Mouse (Mus musculus): Measurements from ENCODE around the gene Lrrfip1.
A peak's percentile ranks its signal among the peaks of the same experiment; 100 is the strongest.

Lrrfip1 gene

DNA sequence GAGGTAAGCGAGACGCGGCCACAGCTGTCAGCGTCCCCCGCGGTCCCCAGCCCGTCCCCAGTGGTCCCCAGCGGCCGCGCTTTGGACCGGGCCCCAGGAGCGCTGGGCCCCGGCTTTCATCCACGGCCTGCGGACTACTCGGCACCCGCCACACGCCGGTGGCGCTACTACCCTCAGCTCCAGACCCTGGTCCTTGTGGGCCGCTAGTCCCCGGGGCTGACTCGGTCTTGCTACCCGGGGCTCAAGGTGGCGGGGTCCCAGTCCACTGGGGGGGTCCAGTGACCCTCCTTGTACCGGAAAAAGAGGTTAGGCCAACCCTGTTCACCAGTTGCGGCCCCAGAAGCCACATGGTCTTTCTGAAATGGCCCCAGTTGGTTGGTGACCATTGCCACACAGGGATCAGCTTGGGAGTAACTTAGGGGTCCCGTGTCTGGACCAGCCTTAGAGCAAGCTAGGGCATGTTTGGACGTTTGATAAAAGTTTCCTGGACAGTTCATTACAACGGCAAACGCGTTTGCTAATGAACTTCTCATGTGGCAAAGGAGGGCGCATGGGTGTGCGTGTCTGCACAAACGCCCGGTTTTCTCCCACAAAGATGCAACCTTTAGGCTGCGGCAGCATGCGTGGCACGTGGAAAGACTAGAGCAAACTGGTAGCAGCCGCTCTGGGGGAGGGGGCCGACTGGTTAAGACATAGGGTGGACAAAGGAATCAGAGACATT lies 514 bp downstream of the Lrrfip1 start:
- DNase-seq (ENCODE audit: low read depth, low spot score): peak; percentile 29

DNA sequence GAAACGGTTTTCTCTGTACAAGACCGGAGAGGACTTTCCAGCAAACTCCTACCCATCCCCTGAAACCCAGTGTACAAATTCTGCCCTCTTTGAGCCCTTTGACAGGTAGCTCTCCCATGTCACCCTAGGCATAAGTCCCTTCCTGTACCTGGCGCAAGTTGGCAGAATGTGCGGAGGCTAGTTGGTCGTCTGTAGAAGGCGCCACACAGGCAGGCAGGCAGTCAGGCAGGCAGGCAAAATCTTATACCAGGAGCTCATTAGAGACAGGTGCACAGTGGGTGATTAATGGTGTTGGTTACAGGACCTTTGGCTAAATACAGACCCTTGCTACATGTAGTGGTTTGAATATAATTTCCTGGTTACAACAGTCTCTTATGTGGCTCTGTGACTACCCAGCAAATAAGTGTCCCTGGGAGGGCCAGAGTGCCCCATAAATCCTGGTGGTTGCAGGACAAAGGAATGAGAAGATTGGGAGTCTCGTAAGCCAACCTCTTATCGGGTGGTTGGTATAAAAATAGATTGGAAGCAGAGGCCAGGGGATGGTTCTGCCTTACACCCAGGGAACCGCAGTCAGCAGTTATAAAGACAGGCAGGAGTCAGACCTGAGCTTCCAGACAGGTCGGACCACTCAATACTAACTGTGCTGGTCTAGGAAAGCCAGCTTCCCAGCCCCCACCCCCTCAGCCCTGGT lies 1.5 kb downstream of the Lrrfip1 start:
- DNase-seq (ENCODE audit: low read depth, low spot score): no peak

GRCm38 (mm10) chr1:91001101-91001500 lies 2.6 kb downstream of the Lrrfip1 start:
- DNase-seq (ENCODE audit: low read depth, low spot score): no peak

DNA sequence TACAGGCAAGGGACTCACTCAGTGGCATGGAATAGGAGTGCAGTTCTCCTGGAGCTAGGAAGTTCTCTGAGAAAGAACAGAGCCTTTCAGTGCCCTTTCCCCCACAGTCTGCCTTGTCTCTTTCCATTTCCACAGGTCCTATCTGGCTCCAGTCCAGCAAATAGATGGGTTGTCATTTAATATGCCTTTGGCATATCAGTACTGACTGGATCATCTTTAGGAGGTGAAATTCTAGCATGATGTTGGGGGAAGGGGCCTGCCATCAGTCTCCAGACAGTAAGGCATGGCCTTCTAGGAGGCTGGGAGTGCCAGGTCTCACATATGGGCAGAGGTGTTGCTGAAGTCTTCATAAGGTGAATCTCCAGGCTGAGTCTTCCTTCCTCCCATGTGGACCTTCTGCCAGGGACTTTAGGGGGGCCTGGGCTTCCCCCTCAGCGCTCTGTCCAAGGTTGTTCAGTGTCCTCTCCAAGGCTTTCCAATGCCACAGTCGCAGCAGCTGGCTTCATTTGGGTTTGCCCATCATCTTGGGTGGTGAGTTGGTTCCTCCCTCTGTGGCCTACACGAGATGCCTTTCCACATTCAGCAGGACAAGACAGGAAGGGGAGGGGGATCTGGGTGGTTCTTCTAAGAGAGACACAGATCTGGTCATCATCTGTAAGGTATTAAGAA lies 3.5 kb downstream of the Lrrfip1 start:
- no peak for DNase-seq (ENCODE audit: low read depth, low spot score)

- no peak for DNase-seq (ENCODE audit: low read depth, low spot score)
Observed at GRCm38 (mm10) chr1:91002641-91003040, 4.1 kb downstream of the Lrrfip1 start.

- no peak for DNase-seq (ENCODE audit: low read depth, low spot score)
Observed at GRCm38 (mm10) chr1:91003522-91004253, 5.2 kb downstream of the Lrrfip1 start.

DNA sequence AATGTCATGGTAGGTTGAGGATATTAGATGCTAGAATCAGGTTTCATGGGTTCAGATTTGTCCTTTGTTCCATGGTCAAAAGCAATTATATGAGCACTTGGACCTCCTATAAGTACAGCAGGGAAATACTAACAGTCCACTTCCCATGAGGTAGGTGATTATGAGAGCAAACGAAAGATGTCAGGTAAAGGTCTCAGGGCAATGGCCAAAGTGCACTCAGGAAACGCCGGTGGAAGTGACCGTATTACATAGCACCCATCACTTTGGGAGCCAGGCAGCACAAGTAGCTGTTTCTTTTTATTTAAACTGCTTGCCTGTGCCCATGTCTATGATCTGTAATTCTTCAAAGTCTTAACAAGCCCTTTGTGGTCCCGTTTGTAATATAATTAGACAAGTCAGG lies 7.5 kb downstream of the Lrrfip1 start:
- DNase-seq (ENCODE audit: low read depth, low spot score): no peak

DNA sequence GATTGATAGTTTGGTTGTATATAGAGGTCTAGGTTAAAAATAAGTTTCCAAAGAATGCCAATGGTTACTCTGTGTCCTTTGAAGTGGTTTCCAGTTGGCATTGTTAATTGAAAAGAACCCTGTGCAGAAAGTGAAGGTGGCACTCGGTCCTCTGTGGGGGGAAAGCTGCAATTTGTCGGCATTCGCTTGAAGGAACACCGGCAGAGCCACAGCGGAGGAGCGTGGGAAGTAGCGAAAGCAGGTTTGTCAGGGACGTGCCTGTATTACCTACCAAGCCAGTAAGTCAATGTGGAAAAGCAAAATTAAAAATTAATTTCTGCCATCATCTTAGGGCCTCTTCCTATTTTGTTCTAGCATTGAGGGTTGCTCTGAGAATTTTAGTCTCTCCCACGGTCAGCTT lies 8.2 kb downstream of the Lrrfip1 start:
- no peak for DNase-seq (ENCODE audit: low read depth, low spot score)

DNA sequence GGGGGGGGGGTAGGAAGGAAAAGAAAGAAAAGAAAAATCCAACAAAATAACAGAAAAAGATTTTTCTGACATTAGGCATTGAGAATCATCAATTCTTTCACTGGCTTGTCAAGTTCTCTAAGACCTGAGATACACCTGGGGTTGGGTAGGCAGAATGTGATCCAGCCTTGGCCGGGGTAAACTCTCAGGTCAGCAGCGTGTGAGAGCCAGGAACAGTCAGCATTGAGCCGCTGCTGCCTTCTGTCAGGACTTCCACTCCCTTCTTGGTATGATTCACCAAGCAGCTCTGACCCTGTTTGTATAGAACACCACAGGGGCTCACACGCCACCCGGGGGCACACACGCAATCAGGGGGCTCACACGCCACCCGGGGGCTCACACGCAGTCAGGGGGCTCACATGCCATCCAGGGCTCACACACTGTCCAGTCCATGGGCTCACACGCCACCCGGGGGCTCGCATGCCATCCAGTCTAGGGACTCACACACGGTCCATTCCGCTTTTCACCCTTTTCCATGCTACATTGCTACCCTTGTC lies 9.7 kb downstream of the Lrrfip1 start:
- no peak for DNase-seq (ENCODE audit: low read depth, low spot score)

DNA sequence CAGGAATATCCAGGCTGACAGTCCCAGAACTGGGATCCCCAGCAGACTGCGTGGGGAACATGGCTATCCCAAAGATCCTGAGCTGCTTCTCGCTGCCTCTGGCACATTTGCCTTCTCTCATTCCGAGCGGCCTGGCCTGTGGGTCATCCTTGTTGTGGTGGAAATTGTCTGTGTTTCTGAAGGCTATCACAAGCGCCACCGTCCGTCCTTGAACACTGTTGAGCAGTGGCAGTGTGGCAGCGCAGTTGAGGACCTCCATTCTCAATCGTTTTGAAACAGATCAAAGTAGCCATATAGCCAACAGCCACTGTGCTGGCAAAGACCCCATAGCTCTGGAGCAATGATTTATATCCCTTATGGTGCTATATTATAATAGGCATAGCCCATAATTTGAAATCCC lies 10.2 kb downstream of the Lrrfip1 start:
- no peak for DNase-seq (ENCODE audit: low read depth, low spot score)

DNA sequence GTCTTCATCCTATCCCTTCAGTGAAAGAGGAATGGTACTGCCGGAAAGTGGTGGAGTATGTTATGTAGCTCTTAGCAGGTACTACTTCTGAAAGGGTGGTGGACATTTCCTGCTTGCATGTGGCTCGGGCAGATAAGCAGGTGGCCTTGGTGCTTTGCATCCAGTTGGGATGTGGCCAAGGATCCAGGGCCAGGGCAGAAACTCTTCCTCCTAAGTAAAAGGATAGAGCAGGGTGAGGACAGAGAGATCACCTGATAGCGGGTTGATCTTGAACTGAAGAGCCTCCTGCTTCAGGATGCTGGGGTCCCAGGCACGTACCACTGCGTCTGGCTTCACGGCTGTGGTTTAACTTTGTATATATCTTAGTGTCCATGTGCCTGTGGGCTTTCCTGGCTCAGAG lies 10.7 kb downstream of the Lrrfip1 start:
- DNase-seq (ENCODE audit: low read depth, low spot score): no peak

DNA sequence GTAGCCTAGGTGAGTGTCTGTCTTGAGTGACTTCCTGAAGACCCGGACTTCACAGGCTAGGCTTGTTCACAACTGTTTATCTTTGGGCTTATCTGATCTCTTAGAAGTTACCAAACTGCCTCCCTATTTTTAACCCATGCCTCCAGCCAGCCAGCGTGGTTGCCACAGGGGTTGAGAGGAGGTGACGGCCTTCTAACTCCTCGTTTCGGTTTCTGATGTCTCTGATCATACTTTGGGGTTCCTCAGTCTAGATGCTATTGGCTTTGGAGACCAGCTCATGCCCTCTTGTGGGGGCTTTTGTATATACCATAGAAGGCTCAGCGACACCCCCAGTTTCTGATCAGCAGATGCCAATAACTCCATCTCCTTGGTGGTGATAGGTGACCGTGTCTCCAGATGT lies 11.7 kb downstream of the Lrrfip1 start:
- DNase-seq (ENCODE audit: low read depth, low spot score): no peak

GRCm38 (mm10) chr1:91010716-91011115 lies 12.2 kb downstream of the Lrrfip1 start:
- no peak for DNase-seq (ENCODE audit: low read depth, low spot score)

GRCm38 (mm10) chr1:91011336-91011735 lies 12.8 kb downstream of the Lrrfip1 start:
- no peak for DNase-seq (ENCODE audit: low read depth, low spot score)

GRCm38 (mm10) chr1:91013803-91014202 lies 15.3 kb downstream of the Lrrfip1 start:
- DNase-seq (ENCODE audit: low read depth, low spot score): no peak

- DNase-seq (ENCODE audit: low read depth, low spot score): no peak
Observed at GRCm38 (mm10) chr1:91015571-91015970, 17.0 kb downstream of the Lrrfip1 start.

DNA sequence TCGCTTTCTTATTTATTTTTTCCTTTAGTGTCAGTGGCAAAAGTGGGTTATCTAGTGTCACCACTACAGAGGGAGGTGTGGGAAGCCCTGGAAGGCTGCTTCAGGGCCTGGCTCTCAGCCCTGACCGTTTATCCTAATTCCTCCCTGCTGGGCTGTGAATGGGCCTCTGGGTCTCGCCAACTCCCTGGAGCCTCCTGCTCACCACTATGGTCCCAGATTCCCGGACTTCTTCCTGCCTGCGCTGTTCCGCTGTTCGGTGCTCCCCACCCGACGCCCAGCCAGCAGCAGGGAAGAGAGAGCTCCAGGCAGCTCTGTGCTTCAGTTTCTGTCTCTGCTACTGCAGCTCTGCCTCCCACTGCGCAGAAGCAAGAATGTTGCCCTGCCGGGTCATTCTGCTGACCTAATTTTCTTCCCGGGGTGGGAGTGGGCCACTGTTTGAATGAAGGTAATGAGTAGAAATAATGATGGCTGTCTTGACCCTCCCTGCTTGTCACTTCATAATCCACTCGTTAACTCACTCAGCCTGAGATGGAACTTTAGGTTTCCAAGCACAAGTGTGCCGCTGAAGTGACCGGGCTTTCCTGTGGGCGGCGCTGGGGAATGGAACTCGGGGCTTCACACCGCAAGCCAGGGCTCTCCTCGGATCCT lies 18.7 kb downstream of the Lrrfip1 start:
- no peak for DNase-seq (ENCODE audit: low read depth, low spot score)

DNA sequence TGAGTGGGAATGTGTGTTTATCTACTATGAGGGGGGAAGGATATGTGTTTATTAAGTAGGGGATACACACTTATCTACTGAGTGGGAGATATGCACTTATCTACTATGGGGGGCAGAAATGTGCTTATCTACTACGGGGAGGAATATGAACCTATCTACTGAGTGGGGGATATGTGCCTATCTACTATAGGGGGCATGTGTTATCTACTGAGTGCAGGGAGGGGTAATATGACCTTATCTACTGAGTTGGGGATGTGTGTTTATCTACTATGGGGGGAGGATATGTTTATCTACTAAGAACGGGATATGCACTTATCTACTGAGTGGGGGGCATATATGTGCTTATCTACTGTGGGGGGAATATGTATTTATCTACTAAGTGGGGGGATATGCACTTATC lies 20.8 kb downstream of the Lrrfip1 start:
- no peak for DNase-seq (ENCODE audit: low read depth, low spot score)

- no peak for DNase-seq (ENCODE audit: low read depth, low spot score)
Observed at GRCm38 (mm10) chr1:91021304-91021703, 22.8 kb downstream of the Lrrfip1 start.

DNA sequence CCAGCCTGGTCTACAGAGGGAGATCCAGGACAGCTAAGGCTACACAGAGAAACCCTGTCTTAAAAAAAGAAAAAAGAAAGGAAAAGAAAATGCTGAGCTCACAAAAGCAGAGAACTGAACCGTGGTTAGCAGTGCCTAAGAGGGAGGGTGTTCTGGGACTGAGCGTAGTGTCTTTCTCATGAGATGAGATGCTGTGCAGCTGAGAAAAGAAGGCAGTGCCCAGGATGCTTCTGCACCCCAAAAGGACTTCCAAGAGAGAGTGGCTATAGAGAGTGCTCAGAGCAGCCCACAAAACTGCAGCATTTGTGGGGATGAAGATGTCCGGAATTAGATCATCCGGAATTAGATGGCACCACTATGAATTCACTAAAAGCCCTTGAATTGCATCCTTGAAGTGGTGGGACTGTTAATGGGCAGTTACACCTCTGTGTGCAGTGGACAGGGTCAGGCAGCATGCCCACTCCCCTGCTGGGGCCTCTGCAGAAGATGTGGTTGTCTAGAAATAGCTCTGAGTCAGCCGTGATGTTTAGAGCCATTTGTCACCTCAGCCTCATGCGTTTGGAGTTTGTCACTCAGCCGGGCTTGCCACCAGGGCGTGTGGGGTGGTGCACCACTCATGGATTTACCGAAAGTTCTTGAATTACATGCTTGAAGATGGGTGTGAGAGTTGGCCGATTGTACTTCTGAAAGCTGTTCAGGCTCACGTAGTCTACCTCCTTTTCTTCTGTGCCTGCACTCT lies 23.8 kb downstream of the Lrrfip1 start:
- DNase-seq (ENCODE audit: low read depth, low spot score): no peak

DNA sequence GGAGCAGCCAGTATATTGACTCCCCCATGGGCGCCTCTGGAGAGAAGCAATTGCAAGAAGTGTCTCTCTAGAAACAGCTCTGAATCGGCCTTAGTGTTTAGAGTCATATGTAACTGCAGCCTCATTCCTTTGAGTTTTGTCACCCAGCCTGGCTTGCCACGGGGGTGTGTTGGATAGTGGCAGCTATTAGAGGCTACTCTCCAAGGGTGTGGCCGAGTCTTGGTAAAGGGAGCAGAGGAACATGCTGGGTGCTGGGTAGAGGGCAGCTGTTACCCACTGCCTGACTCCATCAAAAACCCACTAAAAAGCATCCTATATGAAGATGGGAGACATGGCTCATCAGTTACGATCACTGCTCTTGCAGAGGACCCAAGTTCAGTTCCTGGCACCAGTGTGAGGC lies 24.7 kb downstream of the Lrrfip1 start:
- DNase-seq (ENCODE audit: low read depth, low spot score): no peak
